15 mouse cellular contexts compared by ENCODE assay signal in the genomic region with DNA sequence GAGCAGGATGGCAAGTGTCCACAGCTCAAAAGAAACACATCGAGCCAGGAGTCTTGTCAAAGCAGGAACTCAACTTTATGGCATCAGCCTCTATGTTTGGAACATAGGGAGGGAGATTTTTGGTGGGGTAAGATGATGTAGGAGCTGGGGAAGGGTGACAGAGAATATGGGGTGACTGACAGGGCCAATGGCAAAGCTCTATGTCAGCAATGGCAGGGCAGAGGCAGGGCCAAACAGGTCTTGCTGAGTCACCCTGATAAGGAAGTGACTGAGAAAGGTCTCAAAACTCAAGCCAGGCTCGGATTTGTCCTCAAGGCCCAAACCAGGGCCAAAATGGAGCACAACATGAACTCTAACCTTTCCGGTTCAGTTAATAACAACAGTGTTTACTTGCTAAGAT.
"Had no signal": no experiment of that assay in that cellular context is flagged by ENCODE, and none has a peak within 500 bp of the region (broad histone marks: within the 10 kb centered on the region; RNA-seq: fewer than 3 reads in every experiment).

No protein-coding gene starts in this region.

- H3K4me2 ChIP-seq: liver, embryonic 11.5 days; liver, embryonic 15.5 days; lung, embryonic 14.5 days; midbrain, embryonic 11.5 days; midbrain, embryonic 15.5 days; neural tube, embryonic 13.5 days had no signal

- ATAC-seq: midbrain, embryonic 15.5 days had no signal

- H3K27ac ChIP-seq: left cerebral cortex, adult 2 months; limb, embryonic 10.5 days; liver, embryonic 15.5 days; midbrain, embryonic 15.5 days; neural tube, embryonic 13.5 days had no signal

- H3K27me3 ChIP-seq: liver, embryonic 15.5 days; megakaryocyte, embryonic 14.5 days; midbrain, embryonic 15.5 days; neural tube, embryonic 13.5 days had no signal

- DNase-seq: kidney, postnatal 25 days; lung, embryonic 14.5 days; lung, postnatal 10 days; lung, postnatal 4 days; retina, postnatal 1 day; right cerebral cortex, postnatal 14 days; thymus, postnatal 36 days had no signal

- H3K4me3 ChIP-seq: left cerebral cortex, adult 2 months; limb, embryonic 10.5 days; liver, embryonic 15.5 days; megakaryocyte, embryonic 14.5 days; midbrain, embryonic 15.5 days; neural tube, embryonic 13.5 days had no signal

- H3K9me3 ChIP-seq: limb, embryonic 10.5 days; liver, embryonic 15.5 days; midbrain, embryonic 15.5 days; neural tube, embryonic 13.5 days had no signal

- H3K36me3 ChIP-seq: limb, embryonic 10.5 days; liver, embryonic 15.5 days; midbrain, embryonic 15.5 days; neural tube, embryonic 13.5 days had no signal

- H3K4me1 ChIP-seq: limb, embryonic 10.5 days; liver, embryonic 15.5 days; megakaryocyte, embryonic 14.5 days had no signal

- H3K9ac ChIP-seq: liver, embryonic 15.5 days; lung, embryonic 14.5 days; midbrain, embryonic 15.5 days; neural tube, embryonic 13.5 days had no signal
